Mouse (Mus musculus): ENCODE data around the gene Sec16a. TPM values are rescaled to one million over a fixed set of nuclear protein-coding genes. Genes with fewer than 3 reads are reported as not detected.

Sec16a gene
- polyA plus RNA-seq, 1 experiment from 2014 or later = 24.7 TPM

GRCm38 (mm10) chr2:26359983-26360382, 85.0 kb downstream of the Sec16a start:
- 75% methylated on average over 6 of the region's 6 CpGs for WGBS
- peaks cover 23% of the 10 kb centered on the region for H3K36me3 ChIP-seq
- DNase-seq (ENCODE audit: low spot score) = no peak

More at GRCm38 (mm10) chr2:26359983-26360382, 85.0 kb downstream of the Sec16a start:
- Histone ChIP-seq H3K27ac (no peak overlapping the region), H3K9me3 (no peaks in the 10 kb centered on the region), H3K27me3 (ENCODE audit: insufficient read depth, poor library complexity, severe bottlenecking) (peaks cover 4% of the 10 kb centered on the region), H3K4me3 (no peak overlapping the region), H3K4me1 (peaks cover 21% of the 10 kb centered on the region)

Small RNAs within 50 kb of the gene (microRNA-seq; reads per million reads assigned to microRNA genes)
- not detected for gene Mir6996

Other genes starting within 250 kb of the Sec16a start
- 0.09 and 0.48 TPM in 2 replicates for gene Lhx3, start 236.9 kb downstream of the Sec16a start, polyA plus RNA-seq (2016; fragmentation: Nextera tagmentation; extraction: Ambion mirVana)
- gene Qsox2, start 207.7 kb downstream of the Sec16a start, polyA plus RNA-seq (2016; fragmentation: Nextera tagmentation; extraction: Ambion mirVana) = 16.5 and 18.8 TPM in 2 replicates
- 0.02 TPM in 1 of 2 replicates, not detected in the other for gene Ccdc187, start 150.7 kb downstream of the Sec16a start, polyA plus RNA-seq (2016; fragmentation: Nextera tagmentation; extraction: Ambion mirVana)
- gene Gpsm1, start 129.7 kb downstream of the Sec16a start, polyA plus RNA-seq (2016; fragmentation: Nextera tagmentation; extraction: Ambion mirVana) = 43.7 and 53.9 TPM in 2 replicates
- gene Dnlz, start 93.1 kb downstream of the Sec16a start, polyA plus RNA-seq (2016; fragmentation: Nextera tagmentation; extraction: Ambion mirVana) = 32.7 and 34.7 TPM in 2 replicates
- gene Card9, start 84.3 kb downstream of the Sec16a start, polyA plus RNA-seq (2016; fragmentation: Nextera tagmentation; extraction: Ambion mirVana) = 0.31 and 0.62 TPM in 2 replicates
- 27.1 and 31.7 TPM in 2 replicates for gene Snapc4, start 64.6 kb downstream of the Sec16a start, polyA plus RNA-seq (2016; fragmentation: Nextera tagmentation; extraction: Ambion mirVana)
- 94.7 and 113 TPM in 2 replicates for gene Entr1, start 55.9 kb downstream of the Sec16a start, polyA plus RNA-seq (2016; fragmentation: Nextera tagmentation; extraction: Ambion mirVana)
- 153 and 171 TPM in 2 replicates for gene Pmpca, start 55.9 kb downstream of the Sec16a start, polyA plus RNA-seq (2016; fragmentation: Nextera tagmentation; extraction: Ambion mirVana)
- gene Inpp5e, start 36.0 kb downstream of the Sec16a start, polyA plus RNA-seq (2016; fragmentation: Nextera tagmentation; extraction: Ambion mirVana) = 20.5 and 22.7 TPM in 2 replicates
- gene Notch1, start 71.4 kb upstream of the Sec16a start, polyA plus RNA-seq (2016; fragmentation: Nextera tagmentation; extraction: Ambion mirVana) = 13.2 and 16.6 TPM in 2 replicates
- 164 and 186 TPM in 2 replicates for gene Egfl7, start 134.8 kb upstream of the Sec16a start, polyA plus RNA-seq (2016; fragmentation: Nextera tagmentation; extraction: Ambion mirVana)
- gene Gm20532, start 141.4 kb upstream of the Sec16a start, polyA plus RNA-seq (2016; fragmentation: Nextera tagmentation; extraction: Ambion mirVana) = not detected in 2 replicates
- gene Agpat2, start 159.2 kb upstream of the Sec16a start, polyA plus RNA-seq (2016; fragmentation: Nextera tagmentation; extraction: Ambion mirVana) = 20.4 and 28.9 TPM in 2 replicates
- gene Fam69b, start 183.2 kb upstream of the Sec16a start, polyA plus RNA-seq (2016; fragmentation: Nextera tagmentation; extraction: Ambion mirVana) = 15.7 and 18.2 TPM in 2 replicates
- gene Lcn4, start 226.1 kb upstream of the Sec16a start, polyA plus RNA-seq (2016; fragmentation: Nextera tagmentation; extraction: Ambion mirVana) = not detected in 2 replicates